Mouse (Mus musculus) olfactory bulb, adult 2 months (tissue): ENCODE data around the gene Nars2.

Source experiments
- CTCF ChIP-seq: fragments of 200-500 bp; IDR thresholded peaks from 2 replicates; pipeline ENCODE4 v1.5.1; 2012; ENCODE audit warnings: low read depth, mild to moderate bottlenecking, low read length, moderate library complexity; ENCODE audit not compliant: insufficient read depth
- POLR2A ChIP-seq: fragments of 200-500 bp; IDR thresholded peaks from 2 replicates; pipeline ENCODE4 v1.6.1; 2012; ENCODE audit warnings: mild to moderate bottlenecking, low read depth, low read length, moderate library complexity; ENCODE audit not compliant: insufficient read depth

- TF ChIP-seq CTCF, result no peak
- no peak for TF ChIP-seq POLR2A
These were observed 68.0 kb downstream of the Nars2 start for GRCm38 (mm10) chr7:97019303-97019702.
